Mouse (Mus musculus): ENCODE data around the gene Pald1. TPM values are rescaled to one million over a fixed set of nuclear protein-coding genes. Genes with fewer than 3 reads are reported as not detected.

The Pald1 gene
- total RNA-seq, 2 experiments from 2014 or later: 14.3 to 15.4 TPM

DNA sequence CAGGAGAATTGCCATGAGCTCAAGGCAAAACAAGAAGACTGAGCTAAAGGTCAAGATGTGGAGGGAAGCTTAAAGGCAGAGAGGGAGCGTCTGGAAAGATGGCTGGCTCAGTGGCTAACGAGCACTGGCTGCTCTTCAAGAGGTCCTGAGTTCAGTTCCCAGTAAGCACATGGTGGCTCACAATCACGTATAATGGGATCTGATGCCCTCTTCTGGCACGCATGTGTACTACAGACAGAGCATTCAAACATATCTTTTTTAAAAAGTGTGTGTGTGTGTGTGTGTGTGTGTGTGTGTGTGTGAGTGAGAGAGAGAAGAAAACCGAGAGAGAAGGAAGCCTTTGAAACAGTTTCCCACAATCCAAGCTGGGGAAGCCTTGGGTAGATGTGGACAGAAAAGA is 19.1 kb upstream of the Pald1 start:
- no peak for DNase-seq

DNA sequence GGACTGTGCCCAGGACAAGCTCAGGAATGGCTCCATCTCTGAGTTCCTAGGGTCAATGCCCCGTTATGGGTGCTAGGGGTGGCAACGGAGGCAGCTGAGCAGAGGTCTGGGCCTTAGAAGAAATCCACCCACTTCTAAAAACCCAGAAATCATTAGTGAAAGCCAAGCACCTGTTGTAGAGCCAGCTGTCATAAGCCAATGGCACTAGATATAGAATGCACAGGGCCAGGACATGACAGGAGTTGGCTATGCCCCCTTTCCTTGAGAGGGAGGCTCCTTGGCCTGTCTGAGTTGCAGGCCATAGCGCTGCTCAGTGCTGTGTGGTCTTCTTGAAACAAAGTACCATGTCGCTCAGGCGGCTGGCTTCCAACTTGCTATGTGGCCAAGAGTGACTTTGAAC is 17.1 kb upstream of the Pald1 start:
- DNase-seq: no peak

DNA sequence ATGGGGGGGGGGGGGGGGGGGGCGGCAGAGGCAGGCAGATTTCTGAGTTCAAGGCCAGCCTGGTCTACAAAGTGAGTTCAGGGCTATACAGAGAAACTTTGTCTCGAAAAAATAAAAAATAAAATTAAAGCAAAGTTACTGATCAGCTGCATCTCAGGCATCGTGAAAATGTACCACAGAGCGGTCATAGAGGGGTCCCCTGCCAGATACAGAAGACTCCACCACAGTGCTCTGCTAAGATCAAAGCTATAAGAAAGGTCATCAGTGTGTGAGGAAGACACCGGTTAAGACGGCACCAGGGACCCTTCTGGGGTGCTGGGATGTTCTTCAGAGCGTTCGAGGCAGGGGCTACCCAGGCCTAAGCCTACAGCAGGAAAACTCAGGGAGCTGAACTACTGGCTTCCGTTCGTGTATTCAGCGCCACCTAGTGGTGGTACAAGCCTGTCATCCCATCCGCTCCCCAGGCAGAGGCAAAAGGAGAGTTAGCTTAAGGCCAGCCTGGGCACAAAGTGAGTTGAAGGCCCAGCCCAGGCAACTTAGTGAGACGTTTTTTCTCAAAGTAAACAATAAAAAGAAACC is 15.9 kb upstream of the Pald1 start:
- peak; percentile 41 to 69 for DNase-seq

DNA sequence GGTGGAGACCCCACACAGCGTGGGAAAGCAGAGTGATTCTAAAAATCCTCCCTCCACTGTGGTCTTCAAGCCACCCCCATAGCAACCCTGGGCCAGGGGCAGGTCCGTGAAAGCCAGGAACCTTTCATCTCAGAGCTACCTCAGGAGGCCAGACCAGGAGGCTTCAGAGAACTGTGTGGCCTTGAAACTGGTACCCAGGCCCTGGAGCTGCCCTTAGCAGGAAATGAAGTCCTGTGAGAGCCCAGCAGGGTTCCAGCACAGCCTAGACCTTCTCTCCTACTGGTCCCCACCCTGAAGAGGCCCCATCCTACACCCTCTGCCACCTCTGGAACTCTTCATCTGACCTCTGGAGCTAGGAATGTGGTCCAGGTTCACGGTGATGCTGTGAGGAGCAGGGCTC is 14.8 kb upstream of the Pald1 start:
- DNase-seq: no peak

GRCm38 (mm10) chr10:61394476-61395136 is 11.3 kb upstream of the Pald1 start:
- DNase-seq: no peak

DNA sequence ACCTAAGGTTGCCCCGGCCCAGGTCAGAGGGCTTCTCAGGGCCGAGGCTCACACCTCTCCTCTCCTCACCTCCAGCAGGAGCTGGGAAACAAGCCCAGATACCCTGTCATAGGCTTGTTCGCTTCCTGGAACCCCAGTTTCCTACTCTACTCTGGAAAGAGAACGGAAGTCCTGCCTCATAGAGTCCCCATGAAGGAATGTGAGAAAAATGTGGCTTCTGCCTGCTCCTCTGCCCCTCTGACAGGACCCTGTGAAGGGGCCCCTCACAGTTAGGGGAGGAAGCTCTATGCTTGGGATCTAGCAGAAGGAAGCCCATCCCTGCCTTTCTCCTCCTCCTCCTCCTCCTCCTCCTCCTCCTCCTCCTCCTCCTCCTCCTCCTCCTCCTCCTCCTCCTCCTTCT is 9.3 kb upstream of the Pald1 start:
- DNase-seq: no peak

DNA sequence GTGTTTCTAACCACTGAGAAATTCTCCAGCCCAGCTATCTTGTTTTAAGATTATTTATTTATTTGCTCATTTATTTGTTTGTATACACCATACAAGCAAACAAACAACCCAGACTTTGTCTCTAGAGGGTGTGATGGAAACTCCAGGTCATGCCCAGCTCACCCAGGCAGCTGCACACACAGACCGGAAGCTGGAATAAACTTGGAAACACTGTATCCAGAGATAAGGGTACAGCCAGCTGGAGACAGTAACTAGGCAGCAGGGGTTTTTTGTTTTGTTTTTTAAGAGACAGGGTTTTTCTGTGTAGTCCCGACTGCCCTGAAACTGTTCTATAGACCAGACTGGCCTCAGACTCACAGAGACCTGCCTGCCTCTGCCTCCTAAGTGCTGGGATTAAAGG is 6.8 kb upstream of the Pald1 start:
- DNase-seq: no peak

DNA sequence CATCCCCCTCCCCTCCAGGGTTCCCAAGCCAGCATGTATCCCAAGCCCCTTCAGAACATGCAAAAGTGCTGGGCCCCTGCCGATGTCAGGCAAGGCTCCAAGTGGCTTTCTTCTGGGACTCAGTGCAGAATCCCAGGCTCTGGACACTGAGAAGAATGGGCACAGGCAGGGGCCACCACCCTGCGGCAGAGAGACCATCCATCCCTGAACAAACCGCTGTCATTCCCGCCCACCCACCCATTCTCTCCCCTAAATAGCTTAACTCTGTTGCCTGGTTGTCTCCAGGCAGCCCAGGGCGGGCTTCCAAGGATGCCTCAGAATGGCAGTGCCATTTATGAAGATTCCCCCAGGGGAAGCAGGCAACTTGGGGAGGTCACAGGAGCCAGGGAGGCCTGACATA is 5.7 kb upstream of the Pald1 start:
- no peak for DNase-seq

DNA sequence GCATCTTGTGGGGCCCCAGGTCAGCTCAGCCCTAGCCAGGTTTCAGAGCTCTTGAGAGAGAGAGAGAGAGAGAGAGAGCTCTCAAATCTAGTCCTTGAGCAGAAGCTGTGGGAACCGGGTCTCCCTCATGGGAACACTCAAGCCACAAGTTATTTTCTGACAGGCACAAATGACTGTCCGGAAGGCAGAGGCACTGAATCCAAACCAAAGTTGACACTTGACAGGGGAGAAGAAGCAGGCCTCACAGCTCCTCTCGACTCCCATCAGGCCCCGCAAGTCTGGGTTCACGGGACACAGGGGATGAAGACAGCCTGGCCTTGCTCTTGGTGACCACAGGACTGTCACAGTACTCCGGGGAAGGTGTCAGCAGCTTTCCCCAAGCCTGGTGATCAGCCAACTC is 3.0 kb upstream of the Pald1 start:
- no peak for DNase-seq

DNA sequence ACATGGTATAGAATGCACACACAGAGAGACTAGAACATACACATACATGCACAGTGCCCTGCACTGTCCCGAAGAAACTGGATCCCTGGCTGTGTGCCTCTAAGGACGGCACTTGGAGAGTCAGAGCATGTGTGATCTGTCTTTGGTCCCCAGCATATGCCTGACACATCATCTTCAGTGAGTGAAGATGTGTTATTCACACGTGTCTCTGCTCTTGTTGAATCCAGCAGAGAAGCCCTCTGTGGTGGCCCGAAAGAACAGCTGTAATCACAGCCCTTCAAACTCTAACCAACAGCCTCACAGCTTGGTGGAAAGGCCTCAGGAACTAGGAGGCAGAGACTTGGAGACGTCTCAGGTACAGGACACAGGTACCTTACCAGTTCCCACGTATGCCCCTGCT is 1.8 kb upstream of the Pald1 start:
- no peak for DNase-seq

- DNase-seq: no peak
These were observed 351 bp upstream of the Pald1 start for GRCm38 (mm10) chr10:61383715-61384047.

DNA sequence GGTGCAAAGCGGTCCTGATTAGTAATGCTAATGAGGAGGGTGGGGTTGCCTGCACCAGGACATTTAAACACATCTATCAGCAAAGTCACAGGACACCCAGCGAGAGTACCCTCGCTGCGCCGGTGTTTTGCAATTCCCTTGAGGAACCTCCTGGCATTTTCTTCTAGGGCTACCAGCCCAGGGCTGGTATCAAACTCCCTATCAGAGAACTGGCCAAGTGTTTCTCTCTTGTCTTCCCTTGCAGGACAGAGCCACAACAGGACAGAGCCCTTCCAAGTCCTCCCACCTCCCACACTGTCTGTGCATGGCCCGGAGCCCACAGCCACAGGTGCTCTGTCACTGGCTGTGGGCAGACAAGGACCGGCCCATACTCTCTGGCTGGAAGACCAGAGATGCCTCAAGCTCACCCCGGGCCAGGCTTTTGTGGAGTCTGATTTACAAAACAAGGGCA is 1.0 kb downstream of the Pald1 start:
- no peak for DNase-seq

- DNase-seq: no peak
These were observed 1.5 kb downstream of the Pald1 start for GRCm38 (mm10) chr10:61381823-61382222.

GRCm38 (mm10) chr10:61380186-61380585 is 3.1 kb downstream of the Pald1 start:
- DNase-seq: no peak

- DNase-seq: no peak
These were observed 3.8 kb downstream of the Pald1 start for GRCm38 (mm10) chr10:61379340-61380040.

- no peak for DNase-seq
These were observed 4.6 kb downstream of the Pald1 start for GRCm38 (mm10) chr10:61378698-61379097.

- no peak for DNase-seq
These were observed 5.3 kb downstream of the Pald1 start for GRCm38 (mm10) chr10:61378050-61378449.

DNA sequence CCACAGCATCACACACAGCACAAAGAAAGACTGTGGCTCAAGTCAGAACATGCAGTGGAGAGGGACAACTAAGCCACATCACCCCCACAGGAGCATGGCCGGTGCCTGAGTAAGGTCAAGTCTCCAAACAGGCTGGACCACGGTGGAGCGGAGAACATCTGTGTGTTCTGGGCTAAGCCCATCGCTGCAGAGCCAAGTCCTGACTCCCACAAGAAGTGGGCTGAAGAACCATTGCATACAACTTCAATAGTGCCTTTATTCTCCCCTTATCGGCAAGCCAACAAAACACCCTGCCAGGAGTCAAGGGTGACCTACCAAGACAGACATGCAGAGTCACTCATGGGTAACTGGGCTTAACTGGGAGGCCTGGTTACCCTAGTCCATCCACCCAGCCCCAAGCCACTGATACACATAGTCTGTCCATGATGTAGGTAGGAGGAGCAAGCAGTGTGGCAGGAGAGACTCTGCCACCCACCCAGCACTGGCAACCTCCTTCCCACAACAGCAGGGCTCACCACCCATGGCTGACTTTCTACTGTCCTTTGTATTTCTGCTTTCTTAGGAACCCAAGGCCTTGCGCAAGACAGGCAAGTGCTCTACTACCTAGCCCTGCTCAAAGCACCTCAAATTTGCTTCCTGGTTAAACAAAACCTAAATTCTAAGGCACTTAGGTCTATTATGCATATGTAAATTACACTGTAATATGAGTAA is 8.4 kb downstream of the Pald1 start:
- DNase-seq: no peak

- DNase-seq: no peak
These were observed 9.3 kb downstream of the Pald1 start for GRCm38 (mm10) chr10:61374076-61374475.

GRCm38 (mm10) chr10:61372585-61372923 is 10.8 kb downstream of the Pald1 start:
- no peak for DNase-seq

DNA sequence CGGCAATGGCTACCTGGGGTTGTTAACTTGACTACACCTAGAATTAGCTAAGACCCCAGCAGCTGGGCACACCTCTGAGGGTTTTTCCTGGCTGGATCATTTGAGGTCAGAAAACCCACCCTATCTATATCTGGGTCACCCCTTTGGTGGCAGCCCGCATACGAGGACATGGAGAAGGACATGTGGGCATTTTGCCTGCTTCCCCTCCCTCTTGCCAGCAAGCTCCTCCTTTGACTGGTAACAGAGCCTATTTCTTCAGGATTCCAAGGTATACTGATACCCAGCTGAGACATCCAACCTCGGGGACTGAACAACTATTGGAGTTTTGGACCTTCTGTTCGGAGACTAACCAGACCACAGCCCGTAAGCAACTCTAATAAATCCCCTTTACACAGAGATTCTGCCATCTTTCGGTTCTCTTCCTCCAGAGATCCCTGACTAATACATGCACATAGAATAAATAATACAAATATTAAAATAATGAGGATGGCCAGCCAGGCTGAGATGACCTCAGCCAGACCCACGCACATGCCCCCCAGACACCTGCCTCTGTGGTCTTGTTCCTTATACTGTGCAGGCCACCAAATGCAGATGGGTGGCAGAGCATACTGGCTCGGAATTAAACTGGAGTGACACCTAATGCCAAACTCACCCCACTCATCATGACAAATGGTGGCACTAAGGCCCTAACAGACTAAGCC is 11.3 kb downstream of the Pald1 start:
- DNase-seq: no peak

GRCm38 (mm10) chr10:61370273-61370979 is 12.9 kb downstream of the Pald1 start:
- DNase-seq: no peak
